Mouse (Mus musculus): ENCODE measurements around the gene Rmdn3. TPM values are rescaled to one million over a fixed set of nuclear protein-coding genes. Genes with fewer than 3 reads are reported as not detected.

Gene Rmdn3
- 10 to 100 TPM; 62.4 to 62.9 TPM for total RNA-seq (2021)
- long read RNA-seq, experiment 1, transcript Rmdn3-201 (13 exons, 2,249 nt), result major isoform, 85 of 104 reads
- long read RNA-seq, experiment 1, partial matches to known transcripts, result 4 of 104 reads
- long read RNA-seq, experiment 1, other reads (novel, unspliced or antisense), result 15 of 104 reads
- long read RNA-seq, experiment 2, transcript Rmdn3-201 (13 exons, 2,249 nt), result major isoform, 71 of 82 reads
- long read RNA-seq, experiment 2, partial matches to known transcripts, result 4 of 82 reads
- long read RNA-seq, experiment 2, other reads (novel, unspliced or antisense), result 7 of 82 reads

DNA sequence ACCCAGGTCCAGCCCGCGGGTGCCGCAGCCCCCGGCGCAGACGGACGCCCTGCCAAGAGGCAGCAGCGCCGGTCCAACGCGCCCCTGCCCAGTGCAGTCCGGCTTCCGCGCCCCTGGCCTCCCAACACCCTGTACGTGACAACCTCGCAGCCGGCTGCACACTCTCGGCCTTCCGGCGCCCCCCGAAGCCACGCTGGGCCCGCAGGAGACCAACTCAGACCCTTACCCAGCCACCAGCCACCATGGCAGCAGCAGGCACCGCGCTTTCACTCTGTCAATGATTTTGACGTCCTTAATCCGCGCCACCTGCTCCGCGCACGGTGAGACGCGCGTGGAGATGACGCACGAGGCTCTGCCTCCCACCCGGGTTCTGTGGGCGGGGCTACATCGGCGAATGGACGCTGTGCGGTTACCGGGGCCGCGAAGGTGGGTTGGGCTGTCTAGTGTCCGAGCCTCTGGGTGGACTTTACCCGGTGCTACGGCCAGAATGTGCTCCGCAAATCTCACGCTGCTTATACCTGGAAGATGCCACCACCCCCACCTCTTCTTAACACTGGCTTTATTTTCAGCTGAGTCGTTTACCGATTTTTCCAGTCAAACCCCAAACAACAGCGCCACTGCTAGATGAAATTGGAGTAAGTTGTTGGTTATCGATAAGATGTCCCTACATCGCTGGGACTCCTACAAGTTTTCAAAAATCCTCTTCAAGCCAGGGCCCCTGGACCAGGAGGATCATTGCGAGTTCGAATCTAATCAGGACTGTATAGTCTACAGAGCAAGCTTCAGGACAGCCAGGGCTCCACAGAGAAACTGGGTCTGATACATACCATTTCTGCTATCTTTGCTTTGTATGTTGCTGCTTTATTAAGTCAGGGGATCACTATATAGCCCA, at the start of gene Rmdn3:
TSS of gene Rmdn3 (minus strand) at position 354 of the 892 bp plus-strand sequence.
- Histone ChIP-seq H3K27ac (peak within 1 kb of the TSS; percentile 80), H3K4me3 (peak within 1 kb of the TSS; percentile 93)
- no peak; the same call in none of the 2 replicates for TF ChIP-seq CTCF (IDR thresholded peaks at IDR 0.05)
- intact Hi-C loops (cut with DNase I), result loop anchor here (2.0 kb wide), 1 partner anchor 32 kb away; no protein-coding TSS in a partner anchor
- DNase-seq (ENCODE audit: extremely low spot score in 1 of 2, low spot score in 2 of 2), result peak; percentile 95 to 97

DNA sequence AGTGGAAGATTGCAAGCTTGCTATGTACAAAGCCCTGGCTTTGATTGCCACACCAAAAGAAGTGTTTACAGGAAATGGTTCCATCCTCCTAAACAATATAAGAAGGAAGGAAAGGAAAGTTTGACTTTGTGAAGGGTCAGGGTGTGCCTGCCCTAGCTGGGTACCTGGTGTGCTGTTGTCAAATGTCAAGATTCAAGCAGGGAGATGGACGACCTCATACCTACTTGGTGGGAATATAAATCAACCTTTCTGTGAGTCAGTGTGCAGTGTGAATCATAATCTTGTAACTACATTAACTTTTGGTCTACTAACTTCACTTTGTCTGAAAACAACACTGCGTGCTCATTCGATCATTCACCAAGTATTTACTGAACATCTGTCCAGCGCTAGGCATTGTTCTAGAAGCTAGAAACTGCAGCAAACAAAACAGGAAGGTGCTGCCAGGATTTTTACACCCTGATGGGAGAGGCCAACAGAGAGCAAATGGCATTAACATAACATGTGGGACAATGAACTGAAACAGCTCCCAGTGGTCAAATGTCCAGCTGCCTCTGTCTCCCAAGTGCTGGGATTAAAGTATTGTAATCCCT, 47.1 kb upstream of the Rmdn3 start:
- intact Hi-C loops (cut with DNase I), result no loop called here
- no peak overlapping the region for H3K4me3 ChIP-seq
- no peak for TF ChIP-seq CTCF (IDR thresholded peaks at IDR 0.05)

DNA sequence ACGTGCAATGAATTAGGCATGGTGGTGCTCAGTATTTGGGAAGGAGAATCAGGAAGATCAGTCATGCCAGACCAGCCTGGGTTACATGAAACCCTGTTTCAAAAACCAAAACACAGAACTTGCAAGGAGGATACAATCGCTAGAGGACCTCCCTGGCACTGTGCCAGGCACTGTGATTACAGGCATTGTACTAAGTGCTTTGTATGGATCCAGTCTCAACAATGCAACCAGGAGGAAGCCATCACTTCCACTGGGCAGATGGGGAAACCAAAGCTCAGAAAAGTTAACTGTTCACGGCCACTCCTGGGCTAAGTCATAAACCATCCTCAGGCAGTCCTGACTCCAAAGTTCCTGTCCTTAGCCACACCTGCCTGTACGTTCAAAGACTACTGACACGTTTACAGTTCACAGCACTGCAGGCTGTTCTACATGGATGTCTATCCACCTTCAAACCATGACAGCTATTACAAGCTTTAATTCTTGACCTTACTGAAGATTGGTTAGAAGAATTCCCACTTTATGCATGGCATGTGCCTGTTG, 46.1 kb upstream of the Rmdn3 start:
- H3K4me3 ChIP-seq, result no peak overlapping the region
- intact Hi-C loops (cut with DNase I), result no loop called here
- no peak for DNase-seq (ENCODE audit: extremely low spot score in 1 of 2, low spot score in 2 of 2)
- no peak for TF ChIP-seq CTCF (IDR thresholded peaks at IDR 0.05)
- H3K27ac ChIP-seq, result no peak overlapping the region

More for the DNA sequence above, 47.1 kb upstream of the Rmdn3 start:
- no peak overlapping the region for H3K27ac ChIP-seq
- no peak for DNase-seq (ENCODE audit: extremely low spot score in 1 of 2, low spot score in 2 of 2)

DNA sequence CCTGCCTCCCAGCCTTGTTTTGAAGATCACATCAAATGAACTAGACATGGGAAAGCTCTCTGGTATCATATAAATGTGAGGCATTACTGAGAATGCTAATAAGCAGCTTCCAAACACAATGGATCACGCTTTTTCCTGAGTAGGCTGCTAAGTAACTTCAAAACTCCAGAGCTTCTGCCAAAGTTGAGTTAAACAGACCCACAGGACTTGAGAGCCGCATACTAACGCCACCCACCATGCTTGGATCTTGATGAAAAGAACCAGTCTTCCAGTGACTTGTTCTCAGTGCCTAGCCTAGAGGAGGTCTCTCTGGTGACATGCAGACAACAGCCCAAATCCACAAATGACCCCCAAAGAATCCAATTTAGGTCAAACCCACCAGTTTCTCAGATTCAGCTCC, 42.1 kb upstream of the Rmdn3 start:
- intact Hi-C loops (cut with DNase I), result no loop called here
- Histone ChIP-seq H3K27ac (no peak overlapping the region), H3K4me3 (no peak overlapping the region)
- DNase-seq (ENCODE audit: extremely low spot score in 1 of 2, low spot score in 2 of 2), result no peak
- TF ChIP-seq CTCF (IDR thresholded peaks at IDR 0.05), result no peak

DNA sequence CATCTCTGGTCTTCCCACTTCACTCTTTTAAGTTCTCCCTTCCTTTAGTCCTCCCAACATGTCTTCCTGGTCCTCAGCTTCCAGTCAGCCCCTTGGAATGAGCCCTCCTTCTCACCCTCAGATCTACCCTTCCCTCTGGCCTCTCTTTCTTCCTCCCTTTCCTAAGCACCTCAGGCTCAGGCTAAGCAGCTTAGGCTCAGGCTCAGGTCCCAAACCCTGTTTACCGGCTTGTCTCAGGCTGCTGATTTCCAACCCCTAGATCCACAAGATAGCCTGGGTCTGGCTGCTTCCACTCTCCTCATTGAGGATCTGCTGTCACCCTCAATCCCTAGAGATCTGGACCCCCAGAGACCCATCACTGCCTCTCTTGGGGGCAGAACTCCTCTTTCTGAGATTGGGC, 41.2 kb upstream of the Rmdn3 start:
- intact Hi-C loops (cut with DNase I), result no loop called here
- no peak for TF ChIP-seq CTCF (IDR thresholded peaks at IDR 0.05)
- H3K27ac ChIP-seq, result no peak overlapping the region
- H3K4me3 ChIP-seq, result no peak overlapping the region
- DNase-seq (ENCODE audit: extremely low spot score in 1 of 2, low spot score in 2 of 2), result no peak

DNA sequence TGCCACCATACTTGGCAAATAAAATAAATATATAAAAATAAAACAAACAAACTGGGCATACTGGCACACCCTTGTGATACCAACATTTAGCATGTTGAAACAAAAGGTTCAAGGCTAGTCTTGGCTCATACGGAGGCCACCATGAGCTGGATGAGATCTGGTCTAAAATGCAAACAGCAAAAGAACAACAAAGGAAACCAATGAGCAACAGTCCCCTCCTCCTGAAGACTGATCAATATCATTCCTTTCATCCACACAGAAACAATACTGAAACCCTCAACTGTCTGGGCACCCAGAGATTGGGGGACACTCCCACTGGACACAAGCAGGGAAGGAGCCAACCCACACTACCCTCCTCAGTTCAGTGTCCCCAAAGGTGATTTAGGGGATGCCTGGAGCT, 40.7 kb upstream of the Rmdn3 start:
- no peak for DNase-seq (ENCODE audit: extremely low spot score in 1 of 2, low spot score in 2 of 2)
- Histone ChIP-seq H3K4me3 (no peak overlapping the region), H3K27ac (no peak overlapping the region)
- intact Hi-C loops (cut with DNase I), result no loop called here
- no peak for TF ChIP-seq CTCF (IDR thresholded peaks at IDR 0.05)

DNA sequence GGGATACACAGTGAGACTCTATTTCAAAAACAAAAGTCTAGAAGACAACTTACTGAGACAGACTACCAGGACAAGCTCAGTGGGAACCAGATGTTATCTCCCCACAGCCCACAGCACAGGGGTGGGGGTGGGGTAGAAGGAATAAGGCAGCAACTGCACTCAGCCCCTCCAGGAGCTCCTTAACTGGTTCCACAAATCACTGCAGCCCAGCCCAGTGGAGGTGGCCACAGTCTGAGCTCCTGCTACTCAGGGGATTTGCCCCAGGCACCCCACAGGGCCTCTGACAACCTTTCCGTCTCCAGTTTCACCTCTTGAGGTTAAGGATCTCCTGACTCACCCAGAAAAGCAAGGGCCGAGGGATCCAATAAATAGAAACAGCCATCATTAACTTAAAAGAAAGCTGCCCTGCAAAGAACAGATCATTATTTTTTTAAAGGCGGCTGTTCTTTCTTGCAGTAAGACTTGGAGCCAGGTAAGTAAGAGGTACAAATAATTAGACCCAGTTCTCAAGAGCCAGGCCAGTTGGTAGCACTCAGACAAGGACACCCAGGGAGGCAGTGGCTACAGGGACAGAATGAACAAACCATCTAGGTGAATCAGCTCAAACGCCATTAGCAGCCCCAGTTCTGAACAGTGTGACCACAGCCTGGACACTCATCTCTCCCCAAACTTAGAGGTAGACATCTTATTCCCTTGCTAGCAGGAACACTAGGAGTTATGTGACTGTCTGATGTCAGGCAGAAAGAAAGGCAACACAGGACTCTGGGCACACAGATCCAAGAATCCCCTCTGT, 39.7 kb upstream of the Rmdn3 start:
- TF ChIP-seq CTCF (IDR thresholded peaks at IDR 0.05), result no peak
- H3K27ac ChIP-seq, result no peak overlapping the region
- intact Hi-C loops (cut with DNase I), result no loop called here
- H3K4me3 ChIP-seq, result no peak overlapping the region
- DNase-seq (ENCODE audit: extremely low spot score in 1 of 2, low spot score in 2 of 2), result no peak

DNA sequence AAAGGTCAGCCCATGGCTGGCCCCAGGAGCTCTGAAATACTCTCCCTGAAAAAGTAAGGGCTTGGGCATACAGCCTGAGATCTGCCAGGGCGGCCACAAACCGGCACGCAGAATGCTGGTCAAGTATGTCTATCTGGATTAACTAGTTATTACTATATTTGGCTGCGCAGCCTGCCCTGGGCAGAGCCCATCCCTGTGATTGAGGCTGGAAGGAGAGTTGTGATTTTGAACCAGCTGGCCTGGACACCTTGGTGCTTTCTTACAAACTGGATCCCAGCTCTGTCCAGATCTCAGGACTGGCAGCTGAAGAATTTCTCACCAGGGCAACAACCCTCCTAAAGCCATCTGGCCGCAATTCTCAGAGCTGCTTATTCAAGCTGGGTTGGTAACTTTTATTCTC, 37.3 kb upstream of the Rmdn3 start:
- intact Hi-C loops (cut with DNase I), result no loop called here
- no peak for DNase-seq (ENCODE audit: extremely low spot score in 1 of 2, low spot score in 2 of 2)
- no peak overlapping the region for H3K27ac ChIP-seq
- TF ChIP-seq CTCF (IDR thresholded peaks at IDR 0.05), result no peak
- H3K4me3 ChIP-seq, result no peak overlapping the region

DNA sequence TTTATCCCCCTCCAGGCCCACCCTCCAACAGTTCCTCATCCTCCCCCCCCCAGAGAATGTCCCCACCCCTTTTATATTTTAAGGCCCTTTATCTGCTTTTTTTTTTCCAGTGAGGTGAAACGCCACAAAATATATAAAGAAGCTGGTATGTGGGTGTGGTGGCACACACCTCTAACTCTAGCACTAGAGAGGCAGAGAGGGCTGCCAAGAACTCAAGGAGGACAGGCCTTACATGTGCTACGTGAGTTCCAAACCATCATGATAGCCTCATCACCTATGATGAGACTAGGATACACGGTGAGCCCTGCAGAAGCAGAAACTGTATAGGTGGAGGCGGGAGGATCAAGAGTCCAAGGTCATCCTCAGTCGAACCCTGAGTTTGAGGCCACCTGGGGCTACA, 34.1 kb upstream of the Rmdn3 start:
- TF ChIP-seq CTCF (IDR thresholded peaks at IDR 0.05), result no peak
- DNase-seq (ENCODE audit: extremely low spot score in 1 of 2, low spot score in 2 of 2), result no peak
- Histone ChIP-seq H3K4me3 (no peak overlapping the region), H3K27ac (no peak overlapping the region)
- intact Hi-C loops (cut with DNase I), result no loop called here

DNA sequence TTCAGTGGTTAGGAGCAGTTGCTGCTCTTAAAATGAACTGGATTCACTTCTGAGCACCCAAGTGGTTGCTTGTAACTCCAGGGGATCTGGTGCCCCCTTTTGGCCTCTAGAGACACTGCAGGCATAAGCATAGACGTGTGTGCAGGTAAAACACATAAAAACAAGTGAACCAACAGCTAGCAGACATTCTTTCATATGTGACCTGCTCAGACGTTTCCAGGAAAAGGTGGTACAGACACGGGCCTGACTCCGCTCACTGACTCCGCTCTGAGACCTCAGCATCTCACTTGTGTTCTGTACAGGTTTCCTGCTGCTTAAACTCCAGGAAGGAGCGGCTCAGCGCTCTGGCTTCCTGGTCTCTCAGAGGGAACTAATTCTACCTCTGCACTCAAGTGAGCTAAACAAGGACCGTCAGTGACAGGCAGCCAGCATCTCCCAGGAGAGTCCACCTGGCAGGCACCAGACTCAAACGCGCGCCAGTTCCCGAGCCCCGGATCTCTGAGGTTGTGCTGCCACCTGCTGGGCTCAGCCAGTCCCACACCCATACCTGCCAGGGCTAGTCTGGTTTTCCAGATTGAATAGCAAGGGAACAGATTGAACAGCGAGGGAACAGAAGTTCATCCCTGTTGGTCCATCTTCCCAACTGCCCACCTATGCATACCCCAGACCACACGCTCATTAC, 32.3 kb upstream of the Rmdn3 start:
- intact Hi-C loops (cut with DNase I), result loop anchor here (1.0 to 2.0 kb wide), 2 partner anchors 32 to 148 kb away; partner anchors contain the start of gene Rmdn3
- peak; percentile 62 for TF ChIP-seq CTCF (IDR thresholded peaks at IDR 0.05)
- peak; percentile 76 to 90 for DNase-seq (ENCODE audit: extremely low spot score in 1 of 2, low spot score in 2 of 2)
- H3K4me3 ChIP-seq, result peak overlapping the region; percentile 40
- no peak overlapping the region for H3K27ac ChIP-seq

DNA sequence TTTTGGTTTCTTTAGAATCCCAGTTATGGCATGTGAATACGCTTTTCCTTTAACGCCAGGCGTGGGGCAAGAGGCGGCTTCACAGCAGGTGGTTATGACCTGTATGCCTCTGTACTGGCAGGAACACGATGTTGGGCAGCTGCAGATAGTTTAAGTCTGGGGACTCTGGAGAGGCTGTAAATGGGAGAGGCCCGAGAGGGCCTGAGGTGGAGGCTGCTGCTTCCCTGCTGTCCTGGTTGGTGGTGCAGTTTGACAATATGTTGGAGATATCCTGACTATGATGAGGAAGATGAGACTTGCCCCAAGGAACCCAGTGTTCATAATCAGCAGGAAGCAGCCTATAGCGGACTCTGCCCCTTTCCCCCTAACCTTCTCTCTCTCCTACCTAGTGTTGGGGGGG, 26.1 kb upstream of the Rmdn3 start:
- intact Hi-C loops (cut with DNase I), result no loop called here
- no peak overlapping the region for H3K27ac ChIP-seq
- no peak for TF ChIP-seq CTCF (IDR thresholded peaks at IDR 0.05)

More for the DNA sequence above, 26.1 kb upstream of the Rmdn3 start:
- no peak overlapping the region for H3K4me3 ChIP-seq
- DNase-seq (ENCODE audit: extremely low spot score in 1 of 2, low spot score in 2 of 2), result no peak
